Mouse (Mus musculus): ENCODE measurements around the gene Tefm.

- TF ChIP-seq POLR2A (IDR thresholded peaks at IDR 0.05; ENCODE audit: insufficient read depth, low read depth, low read length) = no peak
- no peak for TF ChIP-seq CTCF (IDR thresholded peaks at IDR 0.05)
- no peak for TF ChIP-seq EP300 (IDR thresholded peaks at IDR 0.05; ENCODE audit: insufficient read depth, low read depth, low read length)
Measured at GRCm38 (mm10) chr11:80176911-80177895, 35.2 kb upstream of the Tefm start.

Measured in heart, adult 2 months (tissue).